Mouse (Mus musculus) embryonic fibroblast, embryonic 13.5 days (primary cell): ENCODE measurements around the gene Btbd8.

ENCODE experiments used
- CTCF ChIP-seq: IDR thresholded peaks from 2 replicates; pipeline ENCODE4 v1.5.1; 2011; ENCODE audit warnings: mild to moderate bottlenecking, control low read depth, low read length, moderate library complexity, borderline replicate concordance; ENCODE audit not compliant: insufficient read depth
- POLR2A ChIP-seq: IDR thresholded peaks from 2 replicates; pipeline ENCODE4 v1.6.1; 2011; ENCODE audit warnings: low read depth, mild to moderate bottlenecking, control low read depth, low read length, moderate library complexity

DNA sequence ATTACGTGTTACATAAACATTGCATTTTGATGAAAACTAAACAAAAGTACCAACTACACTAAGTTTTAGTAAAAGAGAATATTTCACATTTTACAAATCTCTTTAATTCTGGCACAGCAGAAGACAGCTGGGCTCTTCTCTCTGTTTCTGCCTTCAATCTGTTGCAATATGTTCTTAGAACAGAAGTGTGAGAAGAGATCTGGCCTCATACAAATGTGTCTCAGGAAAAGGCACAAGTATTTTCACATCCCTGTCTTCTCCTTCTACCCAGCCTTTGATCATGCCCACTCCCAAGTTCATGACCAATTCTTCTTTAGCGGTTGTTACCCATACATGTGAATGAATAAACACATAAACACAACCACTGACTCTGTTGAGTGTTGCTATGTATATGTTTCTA is 22.7 kb upstream of the Btbd8 start:
- no peak for TF ChIP-seq POLR2A
- no peak for TF ChIP-seq CTCF
